Mouse (Mus musculus) B cell, adult 2 months (primary cell): Measurements from ENCODE around the gene Ndrg2.
"Not testable (repeated sequence)": the region's sequence is repeated elsewhere in the genome, so short reads cannot be mapped to it uniquely, and the experiment has no call there.

Experiments used
- DNase-seq, 2 experiments: peaks; one replicate each; pipeline ENCODE4 v3.0.0; 2022

Ndrg2 gene

DNA sequence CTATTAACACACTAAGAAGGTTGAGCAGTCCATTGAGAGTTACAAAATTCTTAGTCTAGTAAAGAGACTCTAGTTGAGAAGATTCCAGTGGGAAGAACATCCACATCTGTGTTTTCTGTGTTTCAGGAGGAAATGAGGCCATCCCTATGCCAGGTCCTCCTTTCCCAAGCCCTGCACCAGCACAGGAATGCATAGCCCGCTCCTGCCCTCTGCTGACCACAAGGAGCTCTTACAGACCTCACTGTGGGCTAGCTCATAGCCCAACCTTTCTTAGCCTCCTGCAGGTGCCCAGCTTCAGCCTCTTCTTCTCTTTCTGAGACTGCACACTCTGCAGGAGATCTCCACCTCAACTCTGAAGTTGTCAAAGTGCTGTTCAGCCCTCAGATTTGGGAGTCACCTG is 50.4 kb downstream of the Ndrg2 start:
- DNase-seq: not testable (repeated sequence)

DNA sequence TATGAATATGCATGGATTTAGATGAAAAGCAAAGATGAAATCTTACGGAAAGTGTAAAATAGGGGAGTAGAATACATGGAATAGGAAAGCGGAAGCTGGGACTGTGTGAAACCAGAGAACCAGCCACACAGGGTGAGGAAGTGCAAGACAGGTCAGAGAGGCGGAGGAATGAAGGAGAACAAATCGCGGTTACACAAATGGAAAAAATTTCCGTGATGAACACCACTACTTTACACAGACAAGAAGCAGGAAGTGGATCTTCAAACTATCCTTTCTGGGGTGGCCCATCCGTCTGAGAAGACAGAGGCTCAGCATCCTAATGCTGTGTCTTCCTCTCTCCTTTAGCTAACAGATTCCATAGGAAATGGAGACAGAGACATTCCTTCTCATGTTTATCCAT is 58.7 kb downstream of the Ndrg2 start:
- DNase-seq: not testable (repeated sequence)
